Mouse (Mus musculus) hematopoietic multipotent progenitor cell, adult 10-12 weeks (in vitro differentiated cells): ENCODE results near the gene Cfap45. TPM values are rescaled to one million over a fixed set of nuclear protein-coding genes. Genes with fewer than 3 reads are reported as not detected.

Experiments used
- polyA plus RNA-seq: library from polyadenylated mRNA; stranded (reverse); fragments of >175 nt; gene quantifications from 2 replicates; pipeline ENCODE4 v1.2.3, GENCODE M21; 2012; ENCODE audit warnings: low replicate concordance

Cfap45 gene
- 0.07 and 0.28 TPM in 2 replicates for polyA plus RNA-seq

DNA sequence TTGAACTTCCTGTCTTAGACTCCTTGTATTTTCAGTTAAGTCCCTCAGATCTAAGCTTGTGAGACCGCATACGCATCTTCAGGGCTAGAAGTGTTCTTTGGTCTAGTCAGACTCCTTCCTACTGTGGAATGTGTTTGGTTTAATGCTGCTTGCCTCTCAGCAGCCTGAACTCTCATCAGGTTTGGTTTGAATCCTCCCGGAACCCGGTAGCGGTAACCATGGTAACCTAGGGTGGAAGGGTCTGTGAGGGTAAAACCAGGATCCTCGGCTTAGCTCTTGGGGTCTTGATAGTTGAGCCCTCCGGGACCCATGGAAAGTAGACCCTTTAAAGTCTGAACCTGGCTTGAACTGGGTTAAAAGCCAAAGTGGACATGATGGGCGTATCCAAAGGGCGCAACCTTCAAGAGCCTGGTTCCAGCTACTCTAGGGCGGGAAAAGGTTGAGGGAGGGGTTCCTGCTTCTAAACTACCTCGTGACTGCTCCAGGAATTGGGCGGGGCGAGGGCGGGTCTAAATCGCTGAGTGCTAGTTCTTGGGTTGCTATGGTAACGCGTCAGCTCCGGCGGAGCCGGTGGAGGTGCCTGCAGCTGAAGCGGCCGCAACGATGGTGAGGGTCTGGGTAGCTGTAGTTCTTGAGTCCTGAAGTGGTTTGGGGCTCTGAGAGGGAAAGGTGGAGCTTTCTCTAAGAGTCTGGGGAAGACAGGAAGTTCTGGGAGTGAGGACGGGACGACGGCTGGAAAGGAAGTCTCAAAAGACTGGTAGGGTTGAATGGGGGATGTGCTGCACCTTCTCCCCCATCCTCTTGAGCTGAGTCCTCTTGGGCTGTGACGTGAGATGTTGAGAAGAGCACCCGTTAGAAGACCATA lies at the start of gene Cfap45:
Gene Cfap45 (plus strand): TSS at position 226 of the 865 bp plus-strand sequence.

DNA sequence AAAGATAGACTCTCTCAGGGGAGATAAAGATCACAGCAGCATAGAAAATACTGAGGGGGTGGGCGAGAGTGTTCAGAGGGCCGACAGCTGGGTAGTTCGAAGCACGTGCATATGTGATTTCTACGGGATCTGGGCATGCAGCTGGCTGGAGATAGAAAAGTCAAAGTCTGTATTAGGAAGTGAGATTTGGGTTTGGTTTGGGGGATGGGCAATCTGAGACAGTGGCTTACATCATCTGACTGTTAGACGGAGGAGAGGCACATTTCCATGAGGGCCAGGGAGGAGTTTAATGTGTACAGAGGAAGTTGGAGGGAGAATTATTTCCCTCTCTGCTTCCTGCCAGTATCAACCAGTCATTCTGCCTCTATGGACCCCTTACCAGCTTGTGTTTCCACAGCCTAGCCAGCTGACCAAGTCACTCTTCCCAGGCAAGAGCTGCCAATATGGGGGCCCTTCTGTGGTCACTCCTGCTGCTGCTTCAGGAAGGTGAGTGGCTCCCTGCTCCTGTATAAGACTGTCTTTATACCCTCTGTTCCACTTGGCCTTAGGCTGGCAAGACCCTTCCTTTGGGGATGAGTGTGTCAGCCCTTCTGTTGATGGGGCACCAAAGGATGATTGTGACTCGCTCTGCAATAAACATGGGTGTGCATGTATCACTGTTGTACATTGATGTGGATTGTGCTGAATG lies 45.4 kb upstream of the Cfap45 start, which contains the start of gene Slamf9:
Gene Slamf9 (plus strand): TSS at position 305 of the 688 bp plus-strand sequence.

DNA sequence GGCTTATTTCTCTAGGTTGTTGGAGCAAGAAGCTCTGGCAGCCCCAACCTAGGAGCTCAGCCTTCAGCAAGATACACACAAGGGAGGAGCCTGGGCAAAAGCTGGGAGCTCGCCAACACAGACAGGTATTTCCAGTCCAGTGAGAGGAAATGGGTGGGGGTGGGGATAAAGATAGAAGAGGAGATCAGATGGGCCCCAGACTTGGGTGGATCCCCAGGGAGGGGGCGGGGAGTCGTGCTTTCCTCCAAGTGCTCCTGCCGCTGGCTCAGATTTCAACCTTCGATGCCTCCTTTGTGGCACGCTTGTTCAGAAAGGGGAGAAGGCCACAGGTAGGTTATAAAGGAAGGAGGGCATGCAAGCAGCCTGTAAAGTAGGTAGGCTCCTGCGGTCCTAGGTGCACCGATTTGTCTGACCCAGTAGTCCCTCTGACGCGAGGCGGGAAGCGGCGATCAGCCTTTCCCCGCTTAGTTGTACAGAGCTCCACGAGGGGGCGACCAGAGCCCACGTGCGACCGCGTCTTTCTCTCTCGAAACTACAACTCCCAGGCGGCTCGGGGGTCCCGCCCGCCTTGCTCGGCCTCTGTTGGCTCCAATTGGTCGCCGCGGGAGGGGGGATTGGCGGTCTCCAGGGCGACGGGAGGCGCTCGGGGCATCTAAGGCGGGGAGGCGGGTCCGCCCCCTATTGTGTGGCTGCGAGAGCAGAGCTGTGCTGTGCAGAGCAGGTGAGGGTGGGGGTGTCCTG lies 38.9 kb upstream of the Cfap45 start, which contains the start of gene Igsf9:
Gene Igsf9 (plus strand): TSS at position 249 of the 741 bp plus-strand sequence.

DNA sequence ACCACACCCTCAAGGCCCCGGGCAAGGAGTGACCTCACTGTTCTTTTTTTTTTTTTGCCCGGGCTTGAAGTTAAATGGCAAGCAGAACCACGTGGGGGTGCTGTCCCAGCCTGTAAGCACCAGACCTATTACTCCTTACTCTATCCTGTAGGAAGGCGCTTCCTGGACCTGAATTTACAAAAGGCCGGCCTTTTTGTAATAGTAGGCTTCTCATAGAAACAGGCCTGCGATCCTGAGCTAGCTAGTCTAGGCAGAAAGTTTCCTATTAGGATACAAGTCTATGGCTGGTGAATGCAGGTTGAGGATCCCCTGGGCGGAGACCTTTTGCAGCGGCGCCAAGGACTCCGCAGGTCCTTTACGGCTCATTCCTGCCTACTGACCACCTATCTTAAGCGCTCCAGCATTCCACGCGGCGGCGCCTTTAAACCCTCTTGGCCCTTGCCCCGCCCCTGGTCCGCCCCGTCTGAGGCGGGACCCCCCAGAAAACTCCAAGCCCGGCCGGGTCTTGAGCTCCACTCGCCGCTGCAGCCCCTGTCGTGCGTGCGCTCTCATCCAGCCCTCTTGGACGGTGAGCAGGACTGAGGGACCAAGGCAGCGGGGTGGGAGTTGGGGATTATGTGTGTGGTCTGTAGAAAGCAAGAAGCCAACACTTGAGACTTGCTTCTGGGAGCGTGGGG lies 20.7 kb upstream of the Cfap45 start, which contains the start of gene Tagln2:
Gene Tagln2 (plus strand): TSS at position 283 of the 677 bp plus-strand sequence.

GRCm38 (mm10) chr1:172555638-172556037 lies 35.0 kb downstream of the Cfap45 start, which contains the start of gene Vsig8:
Vsig8 (plus strand) TSS chr1:172555938.

DNA sequence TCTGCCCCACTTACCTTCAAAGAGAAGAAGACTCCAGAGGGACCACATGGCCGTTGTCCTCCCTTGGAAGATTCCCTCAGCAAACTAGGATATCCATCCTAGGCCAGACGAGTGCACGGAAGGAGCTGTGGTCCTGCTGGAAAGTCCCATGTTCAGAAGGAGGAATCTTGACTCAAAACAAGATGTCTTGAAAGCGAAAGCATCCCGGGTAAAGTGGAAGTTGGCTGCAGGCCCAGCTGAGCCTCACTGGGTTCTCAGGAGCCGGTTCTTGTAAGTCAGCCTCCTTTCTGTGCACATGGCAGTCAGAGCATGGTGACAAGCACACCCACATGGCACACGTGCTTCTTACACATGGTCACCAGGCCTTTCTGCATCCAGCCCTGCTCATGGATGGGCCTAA lies 69.8 kb downstream of the Cfap45 start, which contains the start of gene Slamf8:
Gene Slamf8 (minus strand): TSS at position 184 of the 400 bp plus-strand sequence.

Other genes starting within 250 kb of the Cfap45 start
- 0.03 TPM in 1 of 2 replicates, not detected in the other for gene Atp1a2, start 222.7 kb upstream of the Cfap45 start, polyA plus RNA-seq
- gene Kcnj9, start 191.5 kb upstream of the Cfap45 start, polyA plus RNA-seq = 1.2 and 1.5 TPM in 2 replicates
- gene Kcnj10, start 179.6 kb upstream of the Cfap45 start, polyA plus RNA-seq = 9.4 and 15.4 TPM in 2 replicates
- gene Pigm, start 144.3 kb upstream of the Cfap45 start, polyA plus RNA-seq = 14.4 and 30.6 TPM in 2 replicates
- 0.40 and 0.54 TPM in 2 replicates for gene Slamf9, start 45.4 kb upstream of the Cfap45 start, polyA plus RNA-seq
- gene Igsf9, start 39.0 kb upstream of the Cfap45 start, polyA plus RNA-seq = 5.4 and 9.7 TPM in 2 replicates
- gene Tagln2, start 20.8 kb upstream of the Cfap45 start, polyA plus RNA-seq = 84.0 and 546 TPM in 2 replicates
- 0.36 and 0.48 TPM in 2 replicates for gene Vsig8, start 35.1 kb downstream of the Cfap45 start, polyA plus RNA-seq
- gene Slamf8, start 69.8 kb downstream of the Cfap45 start, polyA plus RNA-seq = 0.98 and 2.4 TPM in 2 replicates
- gene Fcrl6, start 81.8 kb downstream of the Cfap45 start, polyA plus RNA-seq = 0.15 TPM in 1 of 2 replicates, not detected in the other
- 4.3 and 6.6 TPM in 2 replicates for gene Dusp23, start 112.2 kb downstream of the Cfap45 start, polyA plus RNA-seq
- gene Crp, start 177.3 kb downstream of the Cfap45 start, polyA plus RNA-seq = not detected in 2 replicates